Mouse (Mus musculus): ENCODE results near the gene Cntn3.

Gene Cntn3

GRCm38 (mm10) chr6:102478320-102479080, 94.4 kb downstream of the Cntn3 start:
- DNase-seq (ENCODE audit: low spot score in 2 of 2) = no peak

GRCm38 (mm10) chr6:102438353-102438752, 134.5 kb downstream of the Cntn3 start:
- DNase-seq (ENCODE audit: low spot score in 2 of 2) = no peak

GRCm38 (mm10) chr6:102427549-102427948, 145.4 kb downstream of the Cntn3 start:
- no peak for DNase-seq (ENCODE audit: low spot score in 2 of 2)

GRCm38 (mm10) chr6:102421781-102422180, 151.1 kb downstream of the Cntn3 start:
- DNase-seq (ENCODE audit: low spot score in 2 of 2) = no peak

- DNase-seq (ENCODE audit: low spot score in 2 of 2) = no peak
Measured at GRCm38 (mm10) chr6:102388590-102388989, 184.3 kb downstream of the Cntn3 start.

GRCm38 (mm10) chr6:102372112-102372511, 200.8 kb downstream of the Cntn3 start:
- DNase-seq (ENCODE audit: low spot score in 2 of 2) = no peak

GRCm38 (mm10) chr6:102363880-102364279, 209.0 kb downstream of the Cntn3 start:
- DNase-seq (ENCODE audit: low spot score in 2 of 2) = no peak

GRCm38 (mm10) chr6:102363291-102363832, 209.5 kb downstream of the Cntn3 start:
- no peak for DNase-seq (ENCODE audit: low spot score in 2 of 2)

GRCm38 (mm10) chr6:102332144-102332543, 240.8 kb downstream of the Cntn3 start:
- no peak for DNase-seq (ENCODE audit: low spot score in 2 of 2)

GRCm38 (mm10) chr6:102326711-102327110, 246.2 kb downstream of the Cntn3 start:
- DNase-seq (ENCODE audit: low spot score in 2 of 2) = no peak

- DNase-seq (ENCODE audit: low spot score in 2 of 2) = no peak
Measured at GRCm38 (mm10) chr6:102322614-102323284, 250.2 kb downstream of the Cntn3 start.

- DNase-seq (ENCODE audit: low spot score in 2 of 2) = no peak
Measured at GRCm38 (mm10) chr6:102319755-102320154, 253.1 kb downstream of the Cntn3 start.

GRCm38 (mm10) chr6:102282889-102283288, 290.0 kb downstream of the Cntn3 start:
- DNase-seq (ENCODE audit: low spot score in 2 of 2) = no peak

GRCm38 (mm10) chr6:102231015-102231414, 341.9 kb downstream of the Cntn3 start:
- DNase-seq (ENCODE audit: low spot score in 2 of 2) = no peak

- no peak for DNase-seq (ENCODE audit: low spot score in 2 of 2)
Measured at GRCm38 (mm10) chr6:102186316-102186715, 386.6 kb downstream of the Cntn3 start.

- DNase-seq (ENCODE audit: low spot score in 2 of 2) = no peak
Measured at GRCm38 (mm10) chr6:102170913-102171312, 402.0 kb downstream of the Cntn3 start.

GRCm38 (mm10) chr6:102161186-102161585, 411.7 kb downstream of the Cntn3 start:
- no peak for DNase-seq (ENCODE audit: low spot score in 2 of 2)

- DNase-seq (ENCODE audit: low spot score in 2 of 2) = no peak
Measured at GRCm38 (mm10) chr6:102121676-102122075, 451.2 kb downstream of the Cntn3 start.

- no peak for DNase-seq (ENCODE audit: low spot score in 2 of 2)
Measured at GRCm38 (mm10) chr6:102120003-102120402, 452.9 kb downstream of the Cntn3 start.

- DNase-seq (ENCODE audit: low spot score in 2 of 2) = no peak
Measured at GRCm38 (mm10) chr6:102113629-102114028, 459.3 kb downstream of the Cntn3 start.

Data from spleen, postnatal 4 days (tissue).